In the genomic region with DNA sequence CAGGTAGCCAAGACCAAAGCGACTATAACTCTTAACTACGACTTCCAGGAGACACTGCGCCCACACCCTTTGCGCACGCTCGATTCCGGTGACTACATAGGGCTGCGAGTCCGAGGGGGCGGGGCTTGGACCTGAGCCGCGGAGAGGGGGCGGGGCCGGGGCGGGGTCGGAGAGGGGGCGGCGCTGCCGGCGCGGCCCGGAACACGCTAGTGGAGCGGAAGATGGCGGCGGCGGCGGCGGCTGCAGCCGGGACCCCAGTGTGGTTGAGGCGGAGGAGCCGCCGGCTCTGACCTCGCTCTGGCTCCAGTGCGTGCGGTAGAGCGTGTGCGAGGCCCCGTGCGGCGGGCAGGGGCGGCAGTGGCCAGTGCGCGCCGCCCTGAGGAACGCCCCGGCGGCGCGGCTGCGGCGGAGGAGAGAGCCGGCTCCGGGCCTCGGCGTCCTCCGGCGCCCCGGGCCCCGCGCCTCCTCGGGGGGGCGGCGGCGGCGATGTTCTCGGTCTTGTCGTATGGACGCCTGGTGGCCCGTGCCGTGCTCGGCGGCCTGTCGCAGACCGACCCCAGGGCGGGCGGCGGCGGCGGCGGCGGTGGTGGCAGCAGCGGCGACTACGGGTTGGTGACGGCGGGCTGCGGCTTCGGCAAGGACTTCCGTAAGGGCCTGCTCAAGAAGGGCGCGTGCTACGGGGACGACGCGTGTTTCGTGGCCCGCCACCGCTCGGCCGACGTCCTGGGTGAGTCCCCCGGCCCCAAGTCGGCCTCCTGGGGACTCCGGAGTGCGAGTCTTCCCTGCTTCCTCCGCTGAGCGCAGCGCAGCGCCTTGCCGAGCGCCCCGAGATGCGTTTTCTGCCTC, we compare ENCODE assay signal across 8 mouse cellular contexts. TPM values are rescaled to one million over a fixed set of nuclear protein-coding genes. Genes with fewer than 3 reads are reported as not detected.
DNase-seq lines count a peak whose midpoint lies in the region; ATAC-seq lines count a peak whose summit lies in the region.

A gene (plus strand): TSS at position 183 of the 846 bp plus-strand sequence.

- ATAC-seq in heart, embryonic 14.5 days (ENCODE audit: insufficient number of reproducible peaks, insufficient read depth, low FRiP score, low read depth) = peak; percentile 92
- ATAC-seq in liver, embryonic 13.5 days (ENCODE audit: low read depth) = peak; percentile 91
- peak; percentile 91 for ATAC-seq in stomach, embryonic 16.5 days (ENCODE audit: insufficient read depth, low FRiP score)

- WGBS in heart, embryonic 14.5 days = under 1% methylated on average over 69 of the region's 114 CpGs
- under 1% methylated on average over 85 of the region's 114 CpGs for WGBS in liver, embryonic 13.5 days (ENCODE audit: insufficient replicate concordance)
- under 1% methylated on average over 102 of the region's 114 CpGs for WGBS in stomach, embryonic 16.5 days

- peak within 1 kb of the TSS; percentile 85 for H3K27ac ChIP-seq in brown adipose tissue, adult 24 weeks (replicated peaks; ENCODE audit: low read depth, low read length)
- peak within 1 kb of the TSS; percentile 45 to 86 for H3K27ac ChIP-seq in heart, embryonic 14.5 days (replicated peaks in 1 of 2; ENCODE audit: control insufficient read depth in 1 of 2, insufficient read depth in 1 of 2, low read depth in 2 of 2, low read length in 2 of 2)
- peak within 1 kb of the TSS; percentile 75 for H3K27ac ChIP-seq in liver, embryonic 13.5 days
- peak within 1 kb of the TSS; percentile 69 for H3K27ac ChIP-seq in stomach, embryonic 16.5 days (ENCODE audit: low read length)

- H3K9ac ChIP-seq in heart, embryonic 14.5 days (ENCODE audit: low read length) = peak within 1 kb of the TSS; percentile 95
- H3K9ac ChIP-seq in liver, embryonic 13.5 days = peak within 1 kb of the TSS; percentile 91
- peak within 1 kb of the TSS; percentile 94 for H3K9ac ChIP-seq in stomach, embryonic 16.5 days (ENCODE audit: low read length)

- peak within 1 kb of the TSS; percentile 97 for H3K4me2 ChIP-seq in heart, embryonic 14.5 days (ENCODE audit: low read length)
- H3K4me2 ChIP-seq in liver, embryonic 13.5 days = peak within 1 kb of the TSS; percentile 100
- peak within 1 kb of the TSS; percentile 83 for H3K4me2 ChIP-seq in stomach, embryonic 16.5 days (ENCODE audit: low read depth, low read length)

- peaks cover 26% of the 10 kb centered on the region for H3K4me1 ChIP-seq in brown adipose tissue, adult 24 weeks (ENCODE audit: control insufficient read depth, insufficient read depth, insufficient read length, low read length)
- peaks cover 15 to 43% of the 10 kb centered on the region in 2 experiments for H3K4me1 ChIP-seq in heart, embryonic 14.5 days (ENCODE audit: control insufficient read depth in 2 of 2, insufficient read depth in 2 of 2, low read length in 2 of 2)
- H3K4me1 ChIP-seq in liver, embryonic 13.5 days (replicated peaks) = peaks cover 73% of the 10 kb centered on the region
- H3K4me1 ChIP-seq in stomach, embryonic 16.5 days (ENCODE audit: control insufficient read depth, insufficient read depth, low read length) = peaks cover 32% of the 10 kb centered on the region

- H3K36me3 ChIP-seq in heart, embryonic 14.5 days (ENCODE audit: control insufficient read depth, insufficient read depth, low read length) = peaks cover 13% of the 10 kb centered on the region
- peaks cover 8% of the 10 kb centered on the region for H3K36me3 ChIP-seq in liver, embryonic 13.5 days
- no peaks in the 10 kb centered on the region for H3K36me3 ChIP-seq in stomach, embryonic 16.5 days (ENCODE audit: control insufficient read depth, insufficient read depth, low read length)

- no peaks in the 10 kb centered on the region for H3K27me3 ChIP-seq in heart, embryonic 14.5 days (ENCODE audit: control insufficient read depth, insufficient read depth, low read length)
- H3K27me3 ChIP-seq in liver, embryonic 13.5 days = peaks cover 29% of the 10 kb centered on the region
- H3K27me3 ChIP-seq in stomach, embryonic 16.5 days (ENCODE audit: control insufficient read depth, insufficient read depth, low read length) = no peaks in the 10 kb centered on the region

- peak within 1 kb of the TSS; percentile 72 for H3K4me3 ChIP-seq in brown adipose tissue, adult 24 weeks (ENCODE audit: insufficient read depth, low read depth, low read length)
- peak within 1 kb of the TSS; percentile 63 to 97 for H3K4me3 ChIP-seq in heart, embryonic 14.5 days (ENCODE audit: control insufficient read depth in 1 of 2, insufficient read depth in 1 of 2, low read depth in 1 of 2, low read length in 2 of 2)
- peak within 1 kb of the TSS; percentile 97 for H3K4me3 ChIP-seq in liver, embryonic 13.5 days (replicated peaks)
- peak within 1 kb of the TSS; percentile 73 for H3K4me3 ChIP-seq in stomach, embryonic 16.5 days (replicated peaks; ENCODE audit: low read length)

- peak; percentile 93 for DNase-seq in CD4-positive helper T cell, adult 2 months (ENCODE audit: low read depth, low spot score)
- DNase-seq in fat pad, adult 2 months (ENCODE audit: extremely low read depth, low read depth, low spot score) = peak; percentile 55
- DNase-seq in kidney, postnatal 14 days = peak; percentile 95
- peak; percentile 86 for DNase-seq in liver, embryonic 13.5 days
- peak; percentile 90 for DNase-seq in neural tube, embryonic 10.5 days (ENCODE audit: extremely low spot score, low spot score)

- no peaks in the 10 kb centered on the region for H3K9me3 ChIP-seq in heart, embryonic 14.5 days (ENCODE audit: control insufficient read depth, low read length)
- H3K9me3 ChIP-seq in liver, embryonic 13.5 days (replicated peaks) = no peaks in the 10 kb centered on the region
- H3K9me3 ChIP-seq in stomach, embryonic 16.5 days (replicated peaks; ENCODE audit: control insufficient read depth, low read length) = no peaks in the 10 kb centered on the region

RNA-seq across cellular contexts. Expression of the gene that starts here (rescaled TPM):
- polyA plus RNA-seq in brown adipose tissue, adult 24 weeks (2012; ENCODE audit: insufficient read depth, insufficient read length, missing spikeins) = 24.3 and 28.0 TPM in 2 replicates
- polyA plus RNA-seq in heart, embryonic 14.5 days (2014; fragmentation: Nextera tagmentation; extraction: Ambion mirVana) = 13.0 and 16.3 TPM in 2 replicates
- polyA plus RNA-seq in liver, embryonic 13.5 days (2015; fragmentation: Nextera tagmentation; extraction: Ambion mirVana) = 3.4 and 3.5 TPM in 2 replicates
- 8.0 and 8.3 TPM in 2 replicates for polyA plus RNA-seq in stomach, embryonic 16.5 days (2015; fragmentation: Nextera tagmentation; extraction: Ambion mirVana)

Comparison
In these comparisons a context has a peak if more than half of its experiments do, and no peak if none do; other contexts are left out.
1. Peak in every context shown above with its lines: DNase-seq, ATAC-seq, H3K4me3 ChIP-seq and H3K27ac ChIP-seq.